Mouse (Mus musculus) right cerebral cortex, postnatal 10 days (tissue): Measurements from ENCODE around the gene Smoc2.
A peak's percentile ranks its signal among the peaks of the same experiment; 100 is the strongest.

Source experiments
- DNase-seq, 2 experiments: peaks; one replicate each; pipeline ENCODE4 v3.0.0; 2021; ENCODE audit warnings: low spot score in 2 of 2

Smoc2 gene

GRCm38 (mm10) chr17:14279177-14279965 lies at the start of gene Smoc2:
Gene Smoc2, plus strand, starts transcription at chr17:14279506.
- DNase-seq: peak in 1 of 2 experiments; percentile 30

- no peak for DNase-seq
These were observed 48.4 kb upstream of the Smoc2 start for GRCm38 (mm10) chr17:14230698-14231430.

- DNase-seq: peak; percentile 73 to 87
These were observed 46.7 kb upstream of the Smoc2 start for GRCm38 (mm10) chr17:14232629-14233028.

DNA sequence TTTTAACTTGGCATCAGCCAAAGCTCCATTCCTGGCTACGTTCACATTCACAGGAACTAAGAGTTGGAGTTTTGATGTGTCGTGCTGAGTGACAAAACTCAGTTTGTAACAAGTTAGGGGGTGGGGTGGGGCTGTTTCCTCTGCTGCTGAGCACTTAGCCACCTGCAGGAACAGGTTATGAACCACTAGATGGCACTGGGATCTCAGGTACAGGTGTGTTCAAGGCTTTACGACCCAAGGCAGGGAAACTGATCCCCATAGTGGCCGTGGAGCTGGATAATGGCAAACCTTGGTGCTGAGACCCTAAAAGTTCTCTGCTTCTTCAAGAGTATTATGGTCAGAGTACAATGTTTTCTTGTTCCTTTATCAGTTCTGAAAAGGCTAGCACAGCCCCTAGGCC lies 45.6 kb upstream of the Smoc2 start:
- no peak for DNase-seq

- no peak for DNase-seq
These were observed 44.4 kb upstream of the Smoc2 start for GRCm38 (mm10) chr17:14234774-14235389.

- DNase-seq: no peak
These were observed 42.2 kb upstream of the Smoc2 start for GRCm38 (mm10) chr17:14237134-14237533.

- no peak for DNase-seq
These were observed 39.3 kb upstream of the Smoc2 start for GRCm38 (mm10) chr17:14239960-14240359.

DNA sequence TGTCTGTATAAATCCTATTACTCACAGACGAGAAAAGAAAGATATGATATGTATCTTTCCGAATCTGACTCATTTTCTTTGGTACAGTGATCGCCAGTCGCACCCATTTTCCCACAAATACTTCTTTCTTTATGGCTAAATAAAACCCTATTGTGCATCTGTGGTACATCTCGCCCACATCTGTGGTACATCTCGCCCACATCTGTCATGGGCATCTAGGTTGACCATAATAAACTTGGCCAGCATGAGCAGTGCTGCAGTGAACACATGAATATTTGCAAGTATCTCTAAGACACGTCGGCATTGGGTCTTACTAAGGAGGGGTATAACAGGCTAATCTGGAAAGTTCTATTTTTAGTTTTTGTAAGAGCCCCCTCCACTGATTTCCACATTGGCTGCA lies 36.7 kb upstream of the Smoc2 start:
- no peak for DNase-seq

DNA sequence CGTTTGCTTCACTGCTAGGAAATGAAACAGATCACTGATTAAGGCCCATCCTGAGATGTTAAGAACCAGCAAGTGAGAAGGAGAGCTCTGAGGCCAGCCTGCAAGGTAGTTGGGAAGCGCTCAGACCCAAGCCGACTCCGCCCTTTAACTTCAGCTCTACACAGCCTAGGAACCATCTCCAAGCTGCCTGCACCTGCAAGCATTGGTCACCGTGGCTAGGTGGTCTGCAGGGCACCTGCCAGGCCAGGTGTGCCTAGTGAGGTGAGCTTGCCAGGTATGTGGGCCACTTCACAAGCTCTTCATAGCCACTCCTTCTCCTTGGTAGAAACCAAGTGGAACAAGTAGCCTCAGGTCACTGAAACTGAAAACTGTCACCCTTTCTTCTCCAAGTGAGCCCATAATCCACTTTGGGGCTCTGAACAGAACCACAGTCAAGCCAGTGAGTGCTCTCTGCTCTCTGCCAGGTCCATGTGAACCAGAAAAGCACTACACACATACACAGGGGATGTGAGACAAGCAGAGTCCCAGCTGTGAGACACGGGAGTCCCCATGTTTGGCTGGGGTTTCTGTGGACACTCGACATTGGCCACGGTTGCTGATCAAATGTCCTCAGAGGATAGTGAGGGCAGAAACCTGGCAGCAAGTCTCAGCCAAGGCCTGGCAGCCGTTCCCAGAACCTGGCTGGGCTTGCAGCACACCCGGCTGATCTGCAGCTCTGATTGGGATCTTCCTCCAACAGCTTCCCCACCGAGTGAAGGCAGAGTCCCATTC lies 34.9 kb upstream of the Smoc2 start:
- DNase-seq: peak in 1 of 2 experiments; percentile 36

GRCm38 (mm10) chr17:14246266-14246665 lies 33.0 kb upstream of the Smoc2 start:
- no peak for DNase-seq

DNA sequence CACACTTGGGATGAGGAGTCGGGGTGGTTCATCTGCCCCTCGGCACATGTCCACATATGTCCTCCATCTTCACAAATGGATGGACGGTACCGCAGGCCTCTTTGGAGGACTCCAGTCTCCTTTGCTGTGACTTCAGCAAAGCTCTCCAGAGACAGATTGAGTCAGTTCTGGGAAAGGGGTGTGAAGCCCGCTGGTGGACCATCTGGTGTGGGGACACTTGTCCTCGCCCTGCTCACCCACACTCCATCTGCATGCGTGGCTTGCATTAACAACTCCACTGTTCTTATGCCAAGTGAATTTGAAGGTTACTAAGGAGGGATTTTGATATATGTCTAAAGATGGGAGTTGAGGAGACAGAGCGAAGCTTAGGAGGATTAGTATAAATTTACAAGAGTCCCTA lies 31.4 kb upstream of the Smoc2 start:
- DNase-seq: peak; percentile 73 to 87

DNA sequence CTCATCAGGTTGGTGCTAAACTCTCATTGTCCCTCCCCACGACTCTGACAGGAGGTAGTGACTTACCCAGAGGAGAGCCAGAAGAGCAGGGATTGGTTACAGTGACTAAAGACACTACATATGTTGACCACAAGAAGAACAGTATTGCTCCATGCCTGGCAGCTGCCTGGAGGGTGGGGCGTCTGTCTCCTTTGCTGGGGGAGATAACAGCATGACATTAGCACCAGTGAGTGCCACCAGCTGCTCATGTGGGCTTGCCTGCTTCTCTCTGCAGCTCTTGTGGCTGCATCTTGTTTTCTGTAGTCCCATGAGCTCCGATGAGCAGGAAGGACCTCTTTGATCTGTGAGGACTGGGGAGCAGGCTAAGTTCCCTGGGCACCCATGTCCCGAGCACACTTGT lies 29.7 kb upstream of the Smoc2 start:
- no peak for DNase-seq

- no peak for DNase-seq
These were observed 28.9 kb upstream of the Smoc2 start for GRCm38 (mm10) chr17:14250401-14250800.

DNA sequence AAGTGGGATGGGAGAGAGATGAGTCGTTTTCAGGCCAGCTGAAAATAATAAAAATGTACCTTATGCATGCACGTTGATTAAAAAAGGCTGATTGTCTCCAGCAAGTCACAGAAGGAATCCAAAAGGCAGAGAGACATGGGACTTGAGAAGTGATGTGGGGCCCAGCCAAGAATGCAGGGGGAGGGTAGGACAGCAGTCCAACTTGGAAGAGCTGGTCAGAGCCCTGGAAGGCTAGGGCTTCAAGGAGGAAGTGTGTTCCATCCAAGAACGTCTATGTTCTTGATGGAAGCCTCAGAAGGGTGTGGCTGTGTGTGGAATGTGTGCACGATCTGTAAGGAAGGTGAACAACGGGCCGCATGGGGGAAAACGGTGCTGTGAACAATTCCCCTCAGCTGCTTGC lies 26.9 kb upstream of the Smoc2 start:
- no peak for DNase-seq

DNA sequence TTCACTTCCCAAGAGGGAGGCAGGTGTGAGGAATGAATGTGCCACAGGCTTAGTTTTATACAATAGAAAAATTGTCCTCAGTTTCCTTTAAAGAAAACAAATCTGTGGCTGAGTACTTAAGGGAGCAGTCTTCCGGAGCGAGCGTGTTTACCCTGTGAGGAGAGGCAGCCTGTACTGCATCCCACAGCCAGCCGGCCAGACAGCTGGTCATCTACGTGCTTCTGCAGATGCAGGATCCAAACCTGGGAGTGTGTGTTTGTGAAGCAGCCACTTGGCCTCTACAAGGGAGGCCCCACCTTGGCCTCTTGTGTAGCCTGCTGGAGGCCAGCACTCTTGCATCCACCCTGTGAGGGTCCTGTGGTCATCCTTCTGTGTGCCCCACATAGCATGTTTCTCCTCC lies 24.7 kb upstream of the Smoc2 start:
- DNase-seq: no peak

DNA sequence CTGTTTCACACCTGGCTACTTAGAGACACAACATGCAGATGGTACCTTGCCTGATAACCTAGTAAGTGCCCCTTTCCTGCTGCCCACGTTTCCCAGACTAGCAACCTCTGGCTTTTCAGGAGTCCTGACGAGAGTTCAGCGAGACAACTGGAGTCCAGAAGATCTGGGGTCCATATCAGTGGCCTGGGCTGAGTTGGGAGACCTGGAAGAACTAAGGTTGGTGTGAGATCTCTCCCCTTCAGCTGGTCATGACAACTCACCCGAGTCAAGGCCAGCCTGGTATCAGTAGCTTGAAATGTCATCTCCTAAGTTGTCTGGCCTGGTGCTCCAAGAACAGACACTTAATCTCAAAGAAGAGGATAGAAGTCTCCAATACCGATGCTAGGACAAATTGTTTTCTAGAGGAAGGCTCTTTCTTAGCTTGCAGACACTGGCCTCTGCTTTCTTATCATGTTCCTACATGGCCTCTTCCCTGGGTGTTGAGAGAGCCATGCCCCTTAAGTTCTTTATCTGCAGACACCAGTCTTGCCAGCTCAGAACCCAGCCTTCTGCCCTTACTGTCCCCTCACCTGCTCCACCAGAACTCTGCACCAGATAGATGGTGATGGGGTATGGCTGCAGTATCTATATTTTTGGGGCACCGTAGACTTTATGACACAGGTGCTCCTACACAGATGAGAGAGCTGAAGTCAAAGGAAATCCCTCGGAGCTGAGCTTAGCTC lies 21.3 kb upstream of the Smoc2 start:
- DNase-seq: no peak

DNA sequence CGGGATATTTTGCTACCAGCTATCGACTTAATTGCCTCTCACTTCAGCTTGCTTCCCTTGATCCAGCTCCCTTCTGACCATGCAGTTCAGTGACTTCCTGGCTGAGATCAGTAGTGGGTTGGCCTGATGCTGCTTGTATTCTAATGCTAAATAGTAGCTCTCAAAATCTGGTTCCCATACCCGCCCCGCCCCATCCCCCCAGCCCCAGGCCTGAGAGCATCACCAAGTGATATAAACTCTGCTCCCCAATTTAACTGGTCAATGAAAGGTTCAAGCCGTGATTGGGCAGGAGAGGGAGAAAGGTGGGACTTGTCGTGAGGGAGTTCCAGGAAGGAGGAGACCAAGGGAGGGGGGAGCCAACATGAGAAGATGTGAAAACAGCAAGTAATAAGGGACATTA lies 20.4 kb upstream of the Smoc2 start:
- DNase-seq: no peak

GRCm38 (mm10) chr17:14260966-14261365 lies 18.3 kb upstream of the Smoc2 start:
- DNase-seq: no peak

DNA sequence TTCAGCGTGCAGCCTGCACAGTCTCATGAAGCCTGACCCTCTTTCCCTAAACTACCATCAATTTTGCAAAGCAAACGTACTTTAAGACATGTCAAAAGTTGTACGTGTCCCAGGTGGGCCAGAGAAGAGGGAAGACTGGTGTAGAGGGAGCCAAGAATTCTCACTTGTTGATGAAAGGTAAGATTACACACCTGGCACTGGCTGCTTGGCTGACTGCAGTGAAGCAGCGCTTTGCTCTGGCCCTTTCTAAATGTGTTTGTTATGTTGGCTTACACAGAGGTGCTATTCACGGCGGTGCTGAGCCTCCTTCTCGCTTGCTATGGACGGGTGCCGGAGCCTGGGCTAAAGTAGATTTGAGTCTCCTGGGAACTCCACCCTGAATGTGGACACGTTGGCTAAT lies 17.1 kb upstream of the Smoc2 start:
- DNase-seq: no peak

- no peak for DNase-seq
These were observed 11.3 kb upstream of the Smoc2 start for GRCm38 (mm10) chr17:14268001-14268400.

- DNase-seq: no peak
These were observed 5.9 kb upstream of the Smoc2 start for GRCm38 (mm10) chr17:14273386-14273785.
